Mouse (Mus musculus): ENCODE results near the gene Bcdin3d. TPM values are rescaled to one million over a fixed set of nuclear protein-coding genes. Genes with fewer than 3 reads are reported as not detected.
A peak's percentile ranks its signal among the peaks of the same experiment; 100 is the strongest.

Bcdin3d gene
- polyA plus RNA-seq, 1 experiment from 2014 or later, result 25.4 TPM

DNA sequence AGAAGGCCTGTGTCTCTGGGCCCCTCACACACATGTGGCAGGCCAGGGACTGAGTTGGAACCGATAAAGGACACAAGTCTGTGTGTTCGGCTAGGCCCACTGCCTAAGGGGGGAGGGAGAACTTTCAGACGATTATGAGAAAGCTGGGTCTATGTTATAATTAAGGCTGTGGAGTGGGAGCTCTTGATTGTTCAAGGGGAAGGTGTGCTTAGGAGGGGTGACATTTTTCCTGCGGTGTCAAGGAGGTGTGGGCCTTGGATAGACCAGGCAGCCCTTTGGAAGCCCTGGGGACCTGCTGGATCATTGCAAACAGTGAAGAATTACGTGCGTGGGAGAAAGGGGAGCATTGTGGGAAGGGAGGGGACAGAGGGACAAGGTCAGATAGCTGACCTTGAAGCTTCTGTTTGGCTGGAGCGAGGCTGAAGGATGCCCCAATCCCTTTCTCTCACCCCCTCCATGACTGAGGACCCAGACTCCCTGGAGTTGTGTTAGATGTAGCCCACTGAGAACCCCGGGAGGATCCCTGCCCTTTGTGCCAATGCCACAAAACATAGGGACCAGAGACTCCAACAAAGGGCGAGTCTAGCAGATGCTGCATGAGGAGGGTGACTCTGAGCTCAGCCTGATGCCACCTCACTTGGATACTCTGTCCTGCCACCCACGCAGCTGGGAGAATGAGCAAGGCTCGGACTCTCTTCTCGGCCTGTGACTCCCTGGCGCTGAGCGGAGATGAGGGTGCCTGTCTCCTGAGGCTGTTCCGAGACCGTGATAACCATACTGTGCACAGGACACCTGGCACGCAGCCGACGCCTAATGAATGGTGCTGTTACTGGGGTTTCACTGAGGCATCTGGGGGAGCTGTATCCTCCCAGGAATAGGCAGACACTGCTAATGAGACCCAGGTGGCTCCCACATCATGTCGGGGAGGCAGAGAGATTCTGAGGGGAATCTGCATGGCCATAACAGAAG lies 27.0 kb upstream of the Bcdin3d start:
- ATAC-seq, result peak; percentile 60; the same call in 1 of the 2 replicates
- H3K36me3 ChIP-seq (ENCODE audit: poor library complexity, severe bottlenecking), result no peaks in the 10 kb centered on the region
- H3K27ac ChIP-seq, result peak overlapping the region; percentile 68
- no peak overlapping the region; the same call in 1 of the 2 replicates for H3K9ac ChIP-seq
- WGBS, result 62% methylated on average over 20 of the region's 20 CpGs
- H3K4me1 ChIP-seq, result peaks cover 30% of the 10 kb centered on the region
- no peak overlapping the region for H3K4me3 ChIP-seq
- no peaks in the 10 kb centered on the region; the same call in 1 of the 2 replicates for H3K27me3 ChIP-seq
- no peak overlapping the region for H3K4me2 ChIP-seq
- H3K9me3 ChIP-seq (replicated peaks), result no peaks in the 10 kb centered on the region

DNA sequence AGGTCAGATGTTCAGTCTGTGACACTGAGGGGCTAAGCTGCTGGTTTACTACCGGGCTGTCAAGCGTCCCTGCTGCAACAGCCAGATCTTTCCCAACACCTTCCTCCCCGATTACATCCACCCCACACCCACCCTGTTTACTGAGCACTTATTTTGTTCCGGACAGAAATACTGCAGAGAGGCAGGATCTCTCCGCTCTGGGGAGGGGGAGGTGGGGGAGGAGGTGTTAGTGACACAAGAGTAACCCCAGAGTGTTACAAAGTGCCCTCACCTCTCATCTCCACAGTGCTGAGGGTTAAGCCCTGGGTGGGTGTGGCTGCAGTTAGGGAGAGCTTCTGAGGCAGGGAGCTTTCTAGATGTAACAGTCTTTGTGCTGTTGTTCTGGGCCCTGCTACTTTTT lies 25.8 kb upstream of the Bcdin3d start:
- no peak overlapping the region for H3K4me2 ChIP-seq
- H3K4me3 ChIP-seq, result no peak overlapping the region
- H3K27ac ChIP-seq, result no peak overlapping the region
- peaks cover 30% of the 10 kb centered on the region for H3K4me1 ChIP-seq
- no peaks in the 10 kb centered on the region for H3K9me3 ChIP-seq (replicated peaks)
- ATAC-seq, result no peak
- H3K9ac ChIP-seq, result no peak overlapping the region
- no peaks in the 10 kb centered on the region for H3K36me3 ChIP-seq (ENCODE audit: poor library complexity, severe bottlenecking)
- no peaks in the 10 kb centered on the region; the same call in 1 of the 2 replicates for H3K27me3 ChIP-seq
- 66% methylated on average over 5 of the region's 5 CpGs for WGBS

DNA sequence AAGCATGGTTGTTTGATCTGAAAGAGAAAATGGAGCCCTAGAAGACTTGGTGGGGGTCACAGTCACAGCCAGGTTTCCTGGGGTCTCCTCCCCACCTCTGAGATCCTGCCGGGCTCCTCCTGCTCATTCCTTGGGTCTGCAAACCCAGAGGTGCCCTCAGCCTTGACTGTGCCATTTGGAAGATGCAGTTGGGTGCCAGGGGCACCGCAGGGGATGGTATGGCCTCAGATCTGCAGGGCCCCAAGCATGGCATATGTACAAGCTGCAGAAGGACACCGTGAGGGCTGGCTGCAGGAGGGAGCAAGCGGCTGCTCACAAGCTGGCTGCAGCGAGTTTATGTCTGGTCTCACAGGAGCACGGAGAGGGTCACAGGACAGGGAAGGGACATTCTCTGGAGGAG lies 25.2 kb upstream of the Bcdin3d start:
- Histone ChIP-seq H3K4me3 (no peak overlapping the region), H3K36me3 (ENCODE audit: poor library complexity, severe bottlenecking) (no peaks in the 10 kb centered on the region), H3K4me1 (peaks cover 30% of the 10 kb centered on the region), H3K9ac (no peak overlapping the region), H3K27ac (no peak overlapping the region), H3K4me2 (no peak overlapping the region), H3K9me3 (replicated peaks) (no peaks in the 10 kb centered on the region), H3K27me3 (no peaks in the 10 kb centered on the region; the same call in 1 of the 2 replicates)
- no peak for ATAC-seq
- WGBS, result 63% methylated on average over 6 of the region's 6 CpGs

DNA sequence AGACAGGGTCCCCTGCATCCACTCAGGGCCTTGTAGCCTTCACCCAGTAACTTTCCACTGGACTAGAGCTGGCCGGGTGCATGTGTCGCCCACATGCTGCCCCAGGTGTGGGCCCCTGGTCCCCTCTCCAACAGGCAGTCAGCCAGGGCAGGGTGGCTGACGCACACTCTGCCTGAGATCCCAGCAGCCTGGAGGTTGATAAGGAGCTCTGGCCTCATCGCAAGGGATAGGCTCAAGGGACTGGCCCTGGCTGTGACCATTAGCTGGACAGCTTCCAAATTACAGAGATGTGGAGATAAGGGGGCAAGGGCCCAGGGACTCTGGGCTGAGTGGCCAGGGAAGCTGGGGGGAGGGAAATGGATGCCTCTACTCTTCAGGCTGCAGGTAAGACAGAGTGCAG lies 24.3 kb upstream of the Bcdin3d start:
- no peak for ATAC-seq
- no peak overlapping the region for H3K4me2 ChIP-seq
- H3K4me1 ChIP-seq, result peaks cover 30% of the 10 kb centered on the region
- H3K27me3 ChIP-seq, result peaks cover 2% of the 10 kb centered on the region
- no peaks in the 10 kb centered on the region for H3K9me3 ChIP-seq (replicated peaks)
- H3K4me3 ChIP-seq, result no peak overlapping the region
- no peak overlapping the region for H3K9ac ChIP-seq
- no peak overlapping the region for H3K27ac ChIP-seq
- WGBS, result 86% methylated on average over 4 of the region's 4 CpGs
- no peaks in the 10 kb centered on the region for H3K36me3 ChIP-seq (ENCODE audit: poor library complexity, severe bottlenecking)

DNA sequence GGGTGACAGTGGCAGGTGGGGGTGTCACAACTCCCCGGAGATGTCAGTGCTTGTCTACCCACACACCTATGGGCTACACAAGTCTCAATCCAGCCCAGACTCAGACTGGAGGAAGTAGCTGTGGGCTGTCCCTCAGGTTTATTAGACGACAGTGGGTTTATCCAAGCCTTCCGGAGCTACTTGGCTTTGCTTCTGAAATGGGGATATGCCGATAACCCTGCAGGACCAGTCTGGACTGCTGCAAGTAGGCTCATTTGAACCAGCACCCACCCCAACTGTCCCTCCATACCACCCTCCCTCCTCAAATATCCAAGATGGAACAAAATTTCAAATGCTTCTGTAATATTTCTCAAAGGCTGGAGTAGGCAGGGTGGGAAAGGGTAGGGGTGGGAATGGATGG lies 23.8 kb upstream of the Bcdin3d start:
- H3K4me1 ChIP-seq, result peaks cover 30% of the 10 kb centered on the region
- no peak overlapping the region for H3K4me2 ChIP-seq
- 82% methylated on average over 4 of the region's 4 CpGs for WGBS
- no peaks in the 10 kb centered on the region for H3K9me3 ChIP-seq (replicated peaks)
- H3K27me3 ChIP-seq, result peaks cover 2% of the 10 kb centered on the region
- ATAC-seq, result no peak
- H3K9ac ChIP-seq, result no peak overlapping the region
- H3K4me3 ChIP-seq, result no peak overlapping the region
- no peak overlapping the region for H3K27ac ChIP-seq
- H3K36me3 ChIP-seq (ENCODE audit: poor library complexity, severe bottlenecking), result no peaks in the 10 kb centered on the region

DNA sequence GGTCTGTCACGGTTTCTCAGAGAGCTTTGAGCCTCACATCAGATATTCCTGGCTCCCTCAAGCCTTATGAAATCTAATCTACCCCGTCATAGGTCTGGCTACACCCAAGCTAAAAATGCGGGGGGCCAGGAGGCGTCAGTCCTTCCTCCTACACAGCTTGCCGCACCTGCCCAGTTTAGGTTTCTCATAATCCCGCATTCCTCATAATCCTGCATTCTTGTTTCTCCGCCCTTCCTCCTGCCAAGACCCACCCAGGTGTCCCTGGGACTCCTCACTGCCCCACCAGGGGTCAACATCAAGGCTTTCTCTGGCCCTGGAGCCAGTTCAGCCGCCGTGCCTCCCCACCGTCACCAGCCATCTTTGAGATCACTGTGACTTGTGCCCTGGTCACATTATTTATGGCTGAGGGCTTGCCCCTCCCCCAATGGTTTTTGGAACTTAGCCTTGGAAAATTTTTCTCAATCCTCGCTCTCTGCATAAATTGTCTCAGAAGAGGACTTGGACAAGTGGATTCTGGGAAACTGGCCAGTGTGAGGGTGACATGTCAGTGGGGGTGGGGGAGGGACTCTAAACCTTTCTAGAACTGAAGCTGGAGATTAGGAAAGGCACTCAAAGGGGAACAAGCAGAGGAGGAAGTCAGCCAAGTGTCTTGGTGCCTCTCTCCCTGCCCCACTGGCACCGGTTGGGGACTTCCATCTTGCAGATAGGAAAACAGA lies 23.2 kb upstream of the Bcdin3d start:
- 0 out of 2 replicates have a peak, but pooled peaks have one; percentile 28 for ATAC-seq
- Histone ChIP-seq H3K4me2 (no peak overlapping the region), H3K9me3 (replicated peaks) (no peaks in the 10 kb centered on the region), H3K4me3 (no peak overlapping the region), H3K27me3 (peaks cover 2% of the 10 kb centered on the region; the same call in 1 of the 2 replicates), H3K9ac (0 out of 2 replicates have a peak overlapping the region, but pooled peaks have one; percentile 12), H3K36me3 (ENCODE audit: poor library complexity, severe bottlenecking) (no peaks in the 10 kb centered on the region), H3K4me1 (peaks cover 27% of the 10 kb centered on the region), H3K27ac (no peak overlapping the region)
- WGBS, result 45% methylated on average over 12 of the region's 12 CpGs

DNA sequence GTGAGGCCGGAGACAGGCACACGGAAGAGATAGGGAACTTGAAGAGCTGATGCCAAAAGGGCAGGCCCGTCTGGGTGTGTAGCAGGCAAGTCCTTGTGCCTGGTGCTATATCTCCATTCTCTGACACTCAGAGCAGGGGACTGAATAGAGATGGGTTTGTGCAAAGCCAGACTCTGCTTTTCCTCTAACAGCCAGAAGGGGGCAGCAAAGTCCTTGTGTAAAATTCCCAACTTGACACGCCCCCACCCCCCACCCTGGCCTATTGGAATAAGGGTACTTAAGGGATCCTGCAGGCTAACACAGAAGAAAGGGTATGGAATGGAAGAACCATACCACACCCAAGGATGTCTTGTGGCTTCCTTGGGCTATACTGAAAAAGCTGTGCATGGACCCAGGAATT lies 22.5 kb upstream of the Bcdin3d start:
- ATAC-seq, result peak; percentile 59
- H3K9me3 ChIP-seq (replicated peaks), result no peaks in the 10 kb centered on the region
- no peak overlapping the region for H3K27ac ChIP-seq
- peaks cover 21% of the 10 kb centered on the region for H3K4me1 ChIP-seq
- H3K9ac ChIP-seq, result peak overlapping the region; percentile 12; the same call in 1 of the 2 replicates
- 16% methylated on average over 4 of the region's 4 CpGs for WGBS
- H3K4me2 ChIP-seq, result no peak overlapping the region
- H3K36me3 ChIP-seq (ENCODE audit: poor library complexity, severe bottlenecking), result no peaks in the 10 kb centered on the region
- H3K4me3 ChIP-seq, result no peak overlapping the region
- H3K27me3 ChIP-seq, result peaks cover 2% of the 10 kb centered on the region; the same call in 1 of the 2 replicates

DNA sequence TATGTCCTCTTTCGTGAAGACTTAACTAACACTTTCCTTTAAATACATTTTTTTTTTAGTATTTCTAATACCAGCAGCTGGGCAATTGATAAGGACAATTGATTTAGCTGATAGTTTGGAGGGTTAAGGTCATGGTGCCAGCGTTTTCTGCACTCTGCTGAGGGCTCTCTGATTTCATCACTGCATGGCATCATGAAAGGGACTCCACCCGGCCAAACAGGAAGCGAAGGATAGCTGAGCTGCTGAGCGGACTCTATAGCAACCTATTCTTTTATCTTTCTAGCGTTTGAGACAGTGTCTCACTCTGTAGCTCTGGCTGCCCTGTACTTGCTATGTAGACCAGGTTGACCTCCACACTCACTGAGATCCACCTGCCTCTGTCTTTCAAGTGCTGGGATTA lies 10.2 kb upstream of the Bcdin3d start:
- H3K4me1 ChIP-seq, result no peaks in the 10 kb centered on the region
- no peak overlapping the region for H3K4me2 ChIP-seq
- no peak overlapping the region for H3K4me3 ChIP-seq
- H3K36me3 ChIP-seq (ENCODE audit: poor library complexity, severe bottlenecking), result no peaks in the 10 kb centered on the region
- H3K27ac ChIP-seq, result no peak overlapping the region
- H3K27me3 ChIP-seq, result 0 out of 2 replicates have a peak, but pooled peaks cover 2% of the 10 kb centered on the region
- 75% methylated on average over 6 of the region's 6 CpGs for WGBS
- no peak for ATAC-seq
- H3K9ac ChIP-seq, result no peak overlapping the region
- no peaks in the 10 kb centered on the region for H3K9me3 ChIP-seq (replicated peaks)

DNA sequence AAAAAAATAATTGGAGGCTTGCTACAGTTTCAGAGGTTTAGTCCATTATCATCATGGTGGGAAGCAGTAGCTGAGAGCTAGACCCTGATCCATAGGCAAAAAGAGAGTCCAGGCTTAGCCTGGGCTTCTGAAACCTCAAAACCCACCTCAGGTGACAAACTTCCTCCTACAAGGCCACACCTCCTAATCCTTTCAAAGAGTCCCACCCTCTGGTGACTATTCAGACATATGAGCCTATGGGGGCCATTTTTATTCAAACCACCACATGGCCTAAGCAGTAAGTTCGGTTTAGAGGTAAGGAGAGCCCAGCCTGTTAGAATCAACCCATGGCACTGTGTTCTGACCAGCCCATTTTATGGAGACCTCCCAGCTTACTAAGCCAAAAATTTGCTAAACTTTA lies 1.3 kb upstream of the Bcdin3d start:
- H3K27me3 ChIP-seq, result no peaks in the 10 kb centered on the region; the same call in 1 of the 2 replicates
- H3K36me3 ChIP-seq (ENCODE audit: poor library complexity, severe bottlenecking), result no peaks in the 10 kb centered on the region
- no peak for ATAC-seq
- no peaks in the 10 kb centered on the region for H3K9me3 ChIP-seq (replicated peaks)
- H3K4me1 ChIP-seq, result peaks cover 17% of the 10 kb centered on the region
- H3K27ac ChIP-seq, result no peak overlapping the region
- no peak overlapping the region for H3K4me3 ChIP-seq
- WGBS, result 69% methylated on average over 1 of the region's 1 CpGs
- no peak overlapping the region for H3K9ac ChIP-seq
- H3K4me2 ChIP-seq, result no peak overlapping the region

DNA sequence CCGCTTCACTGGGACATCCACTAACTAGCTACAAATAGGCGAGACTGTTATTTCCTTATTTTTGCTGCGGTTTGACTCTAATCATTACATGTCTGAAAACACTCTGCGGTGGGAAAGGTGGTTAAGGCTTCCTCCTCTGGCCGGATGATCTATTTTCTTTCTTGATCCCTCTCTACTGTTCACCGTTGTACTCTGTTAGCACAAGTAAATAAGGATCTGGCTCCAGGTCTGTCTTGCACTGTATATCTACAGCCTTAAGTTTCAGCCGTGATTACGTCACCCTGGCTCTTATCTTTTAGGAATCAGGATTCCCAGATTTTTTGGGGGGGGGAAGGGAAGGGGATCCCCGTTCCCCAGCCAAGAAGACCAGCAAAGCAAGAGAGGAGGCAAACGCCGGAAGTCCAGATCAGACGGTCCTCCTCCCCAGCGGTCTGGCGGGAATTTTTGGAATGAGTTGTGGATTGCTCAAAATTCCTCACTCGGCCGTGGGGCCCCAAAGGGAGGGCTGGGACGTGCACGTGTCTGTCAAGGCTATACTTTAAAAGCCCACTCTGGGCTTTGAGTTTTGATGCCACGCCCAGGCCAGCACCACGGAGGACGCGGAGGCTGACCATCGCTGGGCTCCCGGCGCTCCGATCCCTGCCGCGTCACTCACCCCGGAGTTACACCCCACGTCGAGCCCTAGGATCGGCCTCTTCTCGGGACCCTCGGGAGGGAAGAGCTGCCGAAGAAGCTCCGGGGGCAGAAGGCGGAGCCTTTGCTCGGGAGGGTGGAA lies 542 bp downstream of the Bcdin3d start:
- peak overlapping the region; percentile 68 for H3K4me3 ChIP-seq
- WGBS, result 6% methylated on average over 38 of the region's 38 CpGs
- peak; percentile 80 for ATAC-seq
- peaks cover 14% of the 10 kb centered on the region for H3K36me3 ChIP-seq (ENCODE audit: poor library complexity, severe bottlenecking)
- H3K27me3 ChIP-seq, result no peaks in the 10 kb centered on the region; the same call in 1 of the 2 replicates
- peak overlapping the region; percentile 76 for H3K4me2 ChIP-seq
- no peaks in the 10 kb centered on the region for H3K9me3 ChIP-seq (replicated peaks)
- peaks cover 17% of the 10 kb centered on the region for H3K4me1 ChIP-seq
- peak overlapping the region; percentile 83 for H3K27ac ChIP-seq
- H3K9ac ChIP-seq, result peak overlapping the region; percentile 81

DNA sequence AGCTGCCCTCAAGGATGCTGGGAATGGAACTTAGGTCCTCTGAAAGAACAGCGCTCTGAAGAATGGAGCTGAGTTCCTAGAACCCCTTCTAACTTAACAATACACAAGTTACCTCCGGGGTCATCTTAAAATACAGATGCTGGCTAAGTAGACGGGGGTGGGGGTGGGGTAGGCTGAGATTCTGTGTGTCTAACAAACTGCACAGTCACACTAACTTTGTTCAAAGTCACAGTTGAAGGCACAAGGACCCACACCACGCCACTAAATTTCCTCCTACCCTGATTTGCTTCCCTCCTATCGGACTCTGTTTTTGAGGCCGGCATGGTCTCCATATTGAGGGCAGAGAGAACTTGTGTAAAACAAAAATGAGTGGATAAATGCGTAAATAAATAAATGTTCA lies 1.6 kb downstream of the Bcdin3d start:
- Histone ChIP-seq H3K4me1 (peaks cover 17% of the 10 kb centered on the region), H3K4me3 (no peak overlapping the region), H3K4me2 (no peak overlapping the region; the same call in 1 of the 2 replicates), H3K9ac (no peak overlapping the region), H3K9me3 (replicated peaks) (no peaks in the 10 kb centered on the region), H3K27me3 (no peaks in the 10 kb centered on the region; the same call in 1 of the 2 replicates), H3K27ac (no peak overlapping the region), H3K36me3 (ENCODE audit: poor library complexity, severe bottlenecking) (peaks cover 16% of the 10 kb centered on the region)
- 89% methylated on average over 7 of the region's 7 CpGs for WGBS
- no peak for ATAC-seq

Data from forebrain, embryonic 13.5 days (tissue).